Mouse (Mus musculus) forebrain, embryonic 13.5 days (tissue): ENCODE results near the gene Nfs1. TPM values are rescaled to one million over a fixed set of nuclear protein-coding genes. Genes with fewer than 3 reads are reported as not detected.

Experiments
- ATAC-seq: fragments of 200-750 bp; cut with Nextera tagmentation; 2 replicates; pipeline ENCODE4 v1.8.0; 2017
- H3K27ac ChIP-seq: fragments of 300-500 bp; sonication (generic); 2 replicates; pipeline ENCODE4 v1.5.1; 2015; ENCODE audit warnings: inconsistent platforms, mild to moderate bottlenecking, moderate library complexity
- H3K27me3 ChIP-seq: fragments of 300-500 bp; sonication (generic); 2 replicates; pipeline ENCODE4 v1.6.1; 2015; ENCODE audit warnings: mild to moderate bottlenecking, inconsistent platforms
- H3K36me3 ChIP-seq: fragments of 300-500 bp; sonication (generic); 2 replicates; pipeline ENCODE4 v1.6.1; 2015; ENCODE audit warnings: mild to moderate bottlenecking, inconsistent platforms; ENCODE audit not compliant: poor library complexity, severe bottlenecking
- H3K4me1 ChIP-seq: fragments of 300-500 bp; sonication (generic); 2 replicates; pipeline ENCODE4 v1.6.1; 2015; ENCODE audit warnings: inconsistent platforms
- H3K4me2 ChIP-seq: fragments of 300-500 bp; sonication (generic); 2 replicates; pipeline ENCODE4 v1.6.1; 2015; ENCODE audit warnings: inconsistent platforms, mild to moderate bottlenecking, moderate library complexity
- H3K4me3 ChIP-seq: fragments of 300-500 bp; sonication (generic); 2 replicates; pipeline ENCODE4 v1.5.1; 2015; ENCODE audit warnings: mild to moderate bottlenecking, inconsistent platforms
- H3K9ac ChIP-seq: fragments of 300-500 bp; sonication (generic); 2 replicates; pipeline ENCODE4 v1.6.1; 2015; ENCODE audit warnings: mild to moderate bottlenecking, inconsistent platforms
- H3K9me3 ChIP-seq: fragments of 300-500 bp; sonication (generic); replicated peaks from 2 replicates; pipeline ENCODE4 v1.6.1; 2016; ENCODE audit warnings: inconsistent platforms
- WGBS: fragments of 180-500 bp; shearing (Covaris S2); methylation state at CpG from one replicate; pipeline ENCODE4 v1.1.7; 2015; 5-methylcytosine and 5-hydroxymethylcytosine counted together
- polyA plus RNA-seq: library from polyadenylated mRNA; unstranded; fragments of >200 nt; fragmentation: Nextera tagmentation; extraction: Ambion mirVana; gene quantifications from 2 replicates; pipeline ENCODE4 v1.2.1, GENCODE M21; 2015

The Nfs1 gene
- polyA plus RNA-seq, 1 experiment from 2014 or later, result 36.7 TPM

- WGBS, result 1% methylated on average over 44 of the region's 47 CpGs
- H3K4me3 ChIP-seq, result peak overlapping the region; percentile 100
- no peaks in the 10 kb centered on the region for H3K27me3 ChIP-seq
- H3K9me3 ChIP-seq, result no peaks in the 10 kb centered on the region
- peak; percentile 42 for ATAC-seq
- peak overlapping the region; percentile 98 for H3K27ac ChIP-seq
- H3K4me2 ChIP-seq, result peak overlapping the region; percentile 89
- H3K36me3 ChIP-seq, result peaks cover 33% of the 10 kb centered on the region
- H3K4me1 ChIP-seq, result peaks cover 38% of the 10 kb centered on the region
- H3K9ac ChIP-seq, result peak overlapping the region; percentile 100
Measured at GRCm38 (mm10) chr2:156179046-156179795, 35.2 kb upstream of the Nfs1 start.

GRCm38 (mm10) chr2:156177651-156178050, 33.7 kb upstream of the Nfs1 start:
- H3K27ac ChIP-seq, result no peak overlapping the region
- no peaks in the 10 kb centered on the region for H3K27me3 ChIP-seq
- no peak for ATAC-seq
- 85% methylated on average over 7 of the region's 7 CpGs for WGBS
- H3K4me3 ChIP-seq, result peak overlapping the region; percentile 100
- no peaks in the 10 kb centered on the region for H3K9me3 ChIP-seq
- H3K9ac ChIP-seq, result peak overlapping the region; percentile 26; the same call in 1 of the 2 replicates
- peak overlapping the region; percentile 89 for H3K4me2 ChIP-seq
- peaks cover 43% of the 10 kb centered on the region for H3K36me3 ChIP-seq
- H3K4me1 ChIP-seq, result peaks cover 43% of the 10 kb centered on the region

DNA sequence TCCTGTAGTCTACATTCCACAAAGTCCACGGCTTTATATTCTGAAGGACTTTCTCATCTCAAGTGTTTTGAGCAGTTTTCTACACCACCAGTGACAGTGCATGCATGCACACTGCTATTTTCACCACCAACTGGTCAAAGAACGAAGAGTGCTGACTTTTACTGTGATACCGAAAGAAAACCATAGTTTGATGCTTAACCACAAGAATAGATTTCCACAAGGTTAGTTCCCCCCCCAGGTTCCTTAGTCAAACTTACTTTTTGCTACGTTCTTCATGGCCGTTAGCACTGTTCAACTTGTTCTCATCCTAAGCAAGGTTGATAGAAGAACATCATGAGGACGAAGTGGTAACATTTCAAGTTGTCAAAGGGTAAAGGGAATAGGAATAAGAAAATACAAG, 33.1 kb upstream of the Nfs1 start:
- Histone ChIP-seq H3K36me3 (peaks cover 48% of the 10 kb centered on the region), H3K4me3 (no peak overlapping the region), H3K9me3 (no peaks in the 10 kb centered on the region), H3K4me1 (peaks cover 43% of the 10 kb centered on the region), H3K9ac (no peak overlapping the region), H3K4me2 (no peak overlapping the region), H3K27me3 (no peaks in the 10 kb centered on the region), H3K27ac (no peak overlapping the region)
- 88% methylated on average over 6 of the region's 6 CpGs for WGBS
- ATAC-seq, result no peak

DNA sequence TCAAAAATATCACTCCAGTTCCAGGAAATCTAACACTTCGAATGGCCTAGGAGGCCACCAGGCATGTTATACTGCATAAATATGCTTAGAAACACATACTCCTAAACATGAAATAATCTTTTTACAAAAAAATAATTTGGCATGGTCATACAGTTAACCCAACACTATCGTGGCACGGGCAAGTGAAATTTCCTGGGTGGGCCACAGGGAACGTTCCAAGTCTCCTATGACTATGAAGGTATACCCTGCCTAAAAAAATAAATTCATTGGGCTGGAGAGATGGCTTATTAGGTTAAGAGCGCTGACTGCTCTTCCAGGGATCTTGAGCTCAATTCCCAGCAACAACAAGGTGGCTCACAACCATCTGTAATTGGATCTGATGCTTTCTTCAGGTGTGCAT, 22.6 kb upstream of the Nfs1 start:
- H3K27me3 ChIP-seq, result no peaks in the 10 kb centered on the region
- no peak overlapping the region for H3K4me2 ChIP-seq
- no peak for ATAC-seq
- no peak overlapping the region for H3K27ac ChIP-seq
- H3K9me3 ChIP-seq, result no peaks in the 10 kb centered on the region
- no peak overlapping the region for H3K9ac ChIP-seq
- no peaks in the 10 kb centered on the region for H3K4me1 ChIP-seq
- 93% methylated on average over 5 of the region's 5 CpGs for WGBS
- no peak overlapping the region for H3K4me3 ChIP-seq
- peaks cover 85% of the 10 kb centered on the region for H3K36me3 ChIP-seq

DNA sequence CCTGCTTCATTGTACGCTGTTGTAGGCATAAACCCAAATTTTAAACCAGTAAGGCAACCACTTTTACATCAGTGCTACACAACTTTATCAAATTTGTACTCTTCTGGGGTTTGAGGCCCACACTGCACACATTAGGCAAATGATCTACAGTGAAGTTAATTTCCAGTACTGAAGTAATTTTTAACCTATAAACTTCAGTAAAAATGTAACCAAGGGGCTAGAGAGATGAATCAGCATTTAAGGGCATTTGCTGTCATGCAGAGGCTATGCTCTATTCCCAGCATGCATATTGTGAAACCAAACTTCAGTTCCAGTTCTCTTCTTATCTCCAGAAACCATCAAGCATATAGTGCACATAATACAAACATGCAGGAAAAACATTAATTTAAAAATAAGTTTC, 21.5 kb upstream of the Nfs1 start:
- no peaks in the 10 kb centered on the region for H3K27me3 ChIP-seq
- H3K4me3 ChIP-seq, result no peak overlapping the region
- no peak overlapping the region for H3K4me2 ChIP-seq
- no peak for ATAC-seq
- WGBS, result 98% methylated on average over 1 of the region's 1 CpGs
- no peaks in the 10 kb centered on the region for H3K4me1 ChIP-seq
- no peak overlapping the region for H3K9ac ChIP-seq
- no peak overlapping the region for H3K27ac ChIP-seq
- no peaks in the 10 kb centered on the region for H3K9me3 ChIP-seq
- peaks cover 81% of the 10 kb centered on the region for H3K36me3 ChIP-seq

- H3K4me3 ChIP-seq, result no peak overlapping the region
- H3K9ac ChIP-seq, result no peak overlapping the region
- peaks cover 71% of the 10 kb centered on the region for H3K36me3 ChIP-seq
- H3K4me2 ChIP-seq, result no peak overlapping the region
- H3K27me3 ChIP-seq, result no peaks in the 10 kb centered on the region
- H3K9me3 ChIP-seq, result no peaks in the 10 kb centered on the region
- ATAC-seq, result no peak
- no peaks in the 10 kb centered on the region for H3K4me1 ChIP-seq
- no peak overlapping the region for H3K27ac ChIP-seq
Measured at GRCm38 (mm10) chr2:156151538-156151937, 7.6 kb upstream of the Nfs1 start.

DNA sequence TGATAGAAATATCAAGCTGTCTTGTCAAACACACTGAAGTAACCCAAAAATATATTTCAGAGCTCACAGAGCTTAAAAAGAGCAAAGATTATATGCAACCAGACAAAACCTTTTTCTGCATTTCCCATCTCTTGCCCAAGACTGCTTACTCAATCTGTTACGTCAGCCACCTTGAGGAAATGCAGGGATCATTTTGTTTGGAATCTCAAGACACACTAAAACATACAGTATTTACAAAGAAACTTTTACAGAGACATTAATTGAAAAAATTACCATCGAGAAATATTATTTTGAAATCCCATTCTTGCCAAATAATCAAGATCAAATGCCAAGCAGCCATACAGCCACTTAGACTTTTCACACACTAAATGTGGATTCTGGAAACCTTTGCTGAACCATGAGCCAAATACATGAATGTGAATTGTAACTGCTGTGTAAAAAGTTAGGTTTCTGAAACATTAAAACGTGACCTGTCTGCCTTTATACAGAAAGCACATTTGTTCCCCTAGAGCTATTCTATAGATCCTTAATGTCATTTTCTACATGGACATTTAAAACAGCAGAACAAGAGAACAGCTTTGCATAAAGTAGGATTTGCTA, 3.4 kb upstream of the Nfs1 start:
- H3K4me1 ChIP-seq, result peaks cover 19% of the 10 kb centered on the region
- WGBS, result 88% methylated on average over 3 of the region's 3 CpGs
- H3K9me3 ChIP-seq, result no peaks in the 10 kb centered on the region
- no peak overlapping the region for H3K9ac ChIP-seq
- ATAC-seq, result no peak
- H3K36me3 ChIP-seq, result peaks cover 47% of the 10 kb centered on the region
- H3K27ac ChIP-seq, result no peak overlapping the region
- H3K4me2 ChIP-seq, result no peak overlapping the region
- H3K4me3 ChIP-seq, result no peak overlapping the region
- no peaks in the 10 kb centered on the region for H3K27me3 ChIP-seq

DNA sequence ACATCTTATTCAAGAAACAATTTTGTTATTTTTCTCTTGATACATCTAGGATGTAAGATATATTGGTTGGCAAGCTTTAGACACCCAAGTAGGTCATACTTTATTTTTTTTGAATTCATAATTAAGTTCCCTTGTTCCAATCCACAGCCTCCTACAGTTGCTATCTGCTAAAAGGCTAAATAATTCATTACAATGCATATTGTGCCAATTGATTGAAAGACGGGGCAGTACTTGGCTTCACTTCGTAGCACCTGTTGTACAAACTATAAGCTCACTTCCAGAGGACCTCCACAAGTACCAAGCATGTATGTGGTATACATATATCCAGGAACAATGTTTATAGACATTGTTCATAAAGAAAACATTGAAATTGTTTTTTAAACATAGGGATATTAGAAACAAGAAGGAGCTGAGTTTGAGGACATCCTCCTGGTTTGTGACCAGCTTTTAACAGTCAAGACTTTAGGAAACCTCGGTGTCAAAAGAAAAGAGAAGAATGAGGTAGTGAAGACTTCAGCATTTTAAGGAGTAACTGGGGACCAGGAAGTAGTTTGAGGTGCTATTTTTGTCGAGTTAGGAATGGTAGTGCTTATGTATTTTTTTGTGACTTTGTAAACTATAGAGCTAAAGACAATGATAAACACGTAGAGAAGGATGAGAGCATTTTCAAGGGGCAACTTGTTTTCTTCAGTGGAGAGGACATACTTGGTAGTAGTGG, 2.4 kb upstream of the Nfs1 start:
- ATAC-seq, result no peak
- H3K36me3 ChIP-seq, result peaks cover 47% of the 10 kb centered on the region
- WGBS, result 73% methylated on average over 5 of the region's 5 CpGs

DNA sequence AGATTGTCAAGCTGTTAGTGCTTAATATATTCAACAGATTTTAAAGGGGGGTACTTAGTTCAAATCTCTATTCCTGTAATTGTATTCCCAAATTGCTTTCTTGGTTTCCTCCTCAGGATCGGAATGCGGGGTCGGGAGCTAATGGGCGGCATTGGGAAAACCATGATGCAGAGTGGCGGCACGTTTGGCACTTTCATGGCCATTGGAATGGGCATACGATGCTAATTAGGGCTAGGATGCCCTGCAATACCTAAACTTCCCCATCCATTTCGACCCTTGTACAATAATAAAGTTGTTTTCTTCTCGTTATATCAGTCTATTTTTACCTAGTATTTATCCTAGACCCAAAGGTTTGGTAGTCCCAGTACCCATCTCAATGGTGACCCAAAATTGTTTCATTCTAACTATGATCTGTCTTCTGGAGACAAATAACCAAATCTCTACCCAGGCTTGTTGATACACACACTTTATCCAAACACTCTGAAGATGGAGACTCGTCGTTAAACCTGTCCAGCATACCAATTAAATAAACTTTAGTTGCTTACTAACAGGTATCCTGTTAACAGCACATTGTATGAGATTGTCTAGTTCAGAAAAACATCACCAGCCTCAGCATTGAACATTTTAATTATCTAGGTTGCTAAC, 1.6 kb upstream of the Nfs1 start:
- H3K9ac ChIP-seq, result no peak overlapping the region
- peak overlapping the region; percentile 67; the same call in 1 of the 2 replicates for H3K4me3 ChIP-seq
- peaks cover 41% of the 10 kb centered on the region for H3K36me3 ChIP-seq
- H3K27me3 ChIP-seq, result no peaks in the 10 kb centered on the region
- H3K9me3 ChIP-seq, result no peaks in the 10 kb centered on the region
- H3K4me1 ChIP-seq, result peaks cover 19% of the 10 kb centered on the region
- 60% methylated on average over 11 of the region's 11 CpGs for WGBS
- H3K27ac ChIP-seq, result no peak overlapping the region
- ATAC-seq, result no peak
- peak overlapping the region; percentile 76 for H3K4me2 ChIP-seq

More for the DNA sequence above, 2.4 kb upstream of the Nfs1 start:
- Histone ChIP-seq H3K27ac (no peak overlapping the region), H3K4me3 (no peak overlapping the region), H3K4me2 (no peak overlapping the region), H3K4me1 (peaks cover 19% of the 10 kb centered on the region), H3K9me3 (no peaks in the 10 kb centered on the region), H3K9ac (no peak overlapping the region), H3K27me3 (no peaks in the 10 kb centered on the region)

DNA sequence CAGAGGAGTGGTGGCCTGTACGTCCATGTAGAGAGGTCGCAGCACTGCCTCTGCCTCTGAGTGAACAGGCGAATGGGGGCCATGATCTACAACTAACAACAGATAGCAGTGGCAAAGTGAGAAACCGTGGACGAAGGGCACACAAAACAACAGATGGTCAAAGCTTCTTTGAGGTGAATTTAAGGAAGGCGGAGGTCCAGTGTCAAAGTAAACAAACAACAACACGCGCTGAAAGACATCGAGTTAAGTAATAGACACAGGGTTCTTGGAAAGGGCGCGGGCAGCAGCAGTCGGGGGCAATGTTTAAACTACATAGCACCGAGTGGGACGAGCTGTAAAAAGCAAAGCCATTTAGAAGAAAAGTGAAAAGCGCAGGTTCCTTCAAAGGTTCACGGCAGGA, 619 bp downstream of the Nfs1 start:
- ATAC-seq, result peak; percentile 4; the same call in 1 of the 2 replicates
- H3K27ac ChIP-seq, result peak overlapping the region; percentile 91
- H3K4me3 ChIP-seq, result peak overlapping the region; percentile 67
- H3K9ac ChIP-seq, result peak overlapping the region; percentile 80
- peaks cover 27% of the 10 kb centered on the region for H3K36me3 ChIP-seq
- peaks cover 19% of the 10 kb centered on the region for H3K4me1 ChIP-seq
- no peaks in the 10 kb centered on the region for H3K27me3 ChIP-seq
- peak overlapping the region; percentile 76 for H3K4me2 ChIP-seq
- H3K9me3 ChIP-seq, result no peaks in the 10 kb centered on the region
- 2% methylated on average over 16 of the region's 16 CpGs for WGBS

- WGBS, result 89% methylated on average over 2 of the region's 2 CpGs
- H3K4me2 ChIP-seq, result peak overlapping the region; percentile 76
- peaks cover 22% of the 10 kb centered on the region for H3K36me3 ChIP-seq
- peak overlapping the region; percentile 80 for H3K9ac ChIP-seq
- H3K9me3 ChIP-seq, result no peaks in the 10 kb centered on the region
- H3K4me1 ChIP-seq, result peaks cover 19% of the 10 kb centered on the region
- peak overlapping the region; percentile 67 for H3K4me3 ChIP-seq
- no peak for ATAC-seq
- peak overlapping the region; percentile 91; the same call in 1 of the 2 replicates for H3K27ac ChIP-seq
- H3K27me3 ChIP-seq, result no peaks in the 10 kb centered on the region
Measured at GRCm38 (mm10) chr2:156142820-156143219, 1.2 kb downstream of the Nfs1 start.

- WGBS, result 90% methylated on average over 6 of the region's 6 CpGs
- no peaks in the 10 kb centered on the region for H3K27me3 ChIP-seq
- ATAC-seq, result no peak
- H3K9ac ChIP-seq, result no peak overlapping the region
- peaks cover 19% of the 10 kb centered on the region for H3K36me3 ChIP-seq
- H3K27ac ChIP-seq, result no peak overlapping the region
- no peak overlapping the region for H3K4me2 ChIP-seq
- no peaks in the 10 kb centered on the region for H3K4me1 ChIP-seq
- H3K4me3 ChIP-seq, result no peak overlapping the region
- H3K9me3 ChIP-seq, result no peaks in the 10 kb centered on the region
Measured at GRCm38 (mm10) chr2:156135695-156136094, 8.3 kb downstream of the Nfs1 start.
